Mouse (Mus musculus) kidney, adult 11 months (tissue): Measurements from ENCODE around the gene Cops7b.
"Not testable (repeated sequence)": the region's sequence is repeated elsewhere in the genome, so short reads cannot be mapped to it uniquely, and the experiment has no call there.

ENCODE experiments used
- DNase-seq: peaks from one replicate; pipeline ENCODE4 v3.0.0; 2022

Gene Cops7b

GRCm38 (mm10) chr1:86582451-86583096, at the start of gene Cops7b, which contains the start of gene Pde6d:
TSS of gene Cops7b (plus strand) at chr1:86582904.
TSS of gene Pde6d (minus strand) at chr1:86582629.
- peak; percentile 97 for DNase-seq

- DNase-seq = peak; percentile 19
Measured at GRCm38 (mm10) chr1:86533411-86534130, 49.1 kb upstream of the Cops7b start.

- no peak for DNase-seq
Measured at GRCm38 (mm10) chr1:86538383-86538782, 44.3 kb upstream of the Cops7b start.

- DNase-seq = not testable (repeated sequence)
Measured at GRCm38 (mm10) chr1:86539583-86539982, 43.1 kb upstream of the Cops7b start.

- no peak for DNase-seq
Measured at GRCm38 (mm10) chr1:86542584-86542983, 40.1 kb upstream of the Cops7b start.

- DNase-seq = no peak
Measured at GRCm38 (mm10) chr1:86546797-86547196, 35.9 kb upstream of the Cops7b start.

- DNase-seq = no peak
Measured at GRCm38 (mm10) chr1:86551299-86551698, 31.4 kb upstream of the Cops7b start.

- DNase-seq = no peak
Measured at GRCm38 (mm10) chr1:86551877-86552276, 30.8 kb upstream of the Cops7b start.

GRCm38 (mm10) chr1:86555665-86556064, 27.0 kb upstream of the Cops7b start:
- DNase-seq = no peak

GRCm38 (mm10) chr1:86557872-86558271, 24.8 kb upstream of the Cops7b start:
- no peak for DNase-seq

GRCm38 (mm10) chr1:86559232-86559631, 23.5 kb upstream of the Cops7b start:
- DNase-seq = no peak

- no peak for DNase-seq
Measured at GRCm38 (mm10) chr1:86562663-86563062, 20.0 kb upstream of the Cops7b start.

GRCm38 (mm10) chr1:86568409-86568808, 14.3 kb upstream of the Cops7b start:
- no peak for DNase-seq

GRCm38 (mm10) chr1:86569292-86569860, 13.3 kb upstream of the Cops7b start:
- no peak for DNase-seq

GRCm38 (mm10) chr1:86571381-86571780, 11.3 kb upstream of the Cops7b start:
- no peak for DNase-seq

- no peak for DNase-seq
Measured at GRCm38 (mm10) chr1:86571941-86572340, 10.8 kb upstream of the Cops7b start.

GRCm38 (mm10) chr1:86580426-86580825, 2.3 kb upstream of the Cops7b start:
- no peak for DNase-seq

GRCm38 (mm10) chr1:86581692-86582450, 833 bp upstream of the Cops7b start:
- DNase-seq = peak; percentile 16

GRCm38 (mm10) chr1:86583709-86584108, 1.0 kb downstream of the Cops7b start:
- DNase-seq = no peak

- DNase-seq = peak; percentile 60
Measured at GRCm38 (mm10) chr1:86586992-86587391, 4.3 kb downstream of the Cops7b start.

GRCm38 (mm10) chr1:86594539-86594938, 11.8 kb downstream of the Cops7b start:
- DNase-seq = no peak

GRCm38 (mm10) chr1:86595315-86595714, 12.6 kb downstream of the Cops7b start:
- DNase-seq = no peak

GRCm38 (mm10) chr1:86596512-86596911, 13.8 kb downstream of the Cops7b start:
- DNase-seq = no peak
